Mouse (Mus musculus): ENCODE data around the gene Igf1r. TPM values are rescaled to one million over a fixed set of nuclear protein-coding genes. Genes with fewer than 3 reads are reported as not detected.

The Igf1r gene
- 22.8 TPM for polyA plus RNA-seq (2014; fragmentation: Illumina TruSeq; extraction: RNeasy Lipid Tissue Mini Kit (QIAGEN cat#74804); ENCODE audit: low read depth, low replicate concordance)

GRCm38 (mm10) chr7:67952777-67953700 is at the start of gene Igf1r:
TSS of gene Igf1r (plus strand) at chr7:67952827.

GRCm38 (mm10) chr7:68264028-68264453 is 311.4 kb downstream of the Igf1r start, which contains the start of gene Pgpep1l:
TSS of gene Pgpep1l (minus strand) at chr7:68264233.

GRCm38 (mm10) chr7:68273515-68273914 is 320.9 kb downstream of the Igf1r start, which contains the start of gene Fam169b:
TSS of gene Fam169b (plus strand) at chr7:68273839.

Other genes with a start within 250 kb of the Igf1r start
- 1.7 TPM for gene Synm, start 193.1 kb upstream of the Igf1r start, polyA plus RNA-seq (2014; fragmentation: Illumina TruSeq; extraction: RNeasy Lipid Tissue Mini Kit (QIAGEN cat#74804); ENCODE audit: low read depth, low replicate concordance)